Mouse (Mus musculus) lung, postnatal 0 days (tissue): ENCODE data around the gene Cmtm3. TPM values are rescaled to one million over a fixed set of nuclear protein-coding genes. Genes with fewer than 3 reads are reported as not detected.

Experiments
- ATAC-seq: fragments of 200-750 bp; cut with Nextera tagmentation; 2 replicates; pipeline ENCODE4 v1.8.0; 2017; ENCODE audit warnings: moderate library complexity
- DNase-seq: peaks from one replicate; pipeline ENCODE4 v3.0.0-alpha.2; 2016; ENCODE audit warnings: low spot score
- H3K27ac ChIP-seq: fragments of 300-500 bp; sonication (generic); 2 replicates; pipeline ENCODE4 v1.5.1; 2014; ENCODE audit warnings: antibody characterized with exemption, mild to moderate bottlenecking, low read length, mixed read lengths
- H3K27me3 ChIP-seq: fragments of 300-500 bp; sonication (generic); replicated peaks from 2 replicates; pipeline ENCODE4 v1.6.1; 2014; ENCODE audit warnings: low read length, mixed read lengths; ENCODE audit not compliant: insufficient read depth
- H3K36me3 ChIP-seq: fragments of 300-500 bp; sonication (generic); 2 replicates; pipeline ENCODE4 v1.6.1; 2014; ENCODE audit warnings: low read length, mixed read lengths; ENCODE audit not compliant: insufficient read depth
- H3K4me1 ChIP-seq: fragments of 300-500 bp; sonication (generic); 2 replicates; pipeline ENCODE4 v1.6.1; 2014; ENCODE audit warnings: antibody characterized with exemption, low read depth, low read length, mixed read lengths; ENCODE audit not compliant: insufficient read depth
- H3K4me2 ChIP-seq: fragments of 300-500 bp; sonication (generic); replicated peaks from 2 replicates; pipeline ENCODE4 v1.6.1; 2014; ENCODE audit warnings: low read depth, mild to moderate bottlenecking, low read length, moderate library complexity, mixed read lengths
- H3K4me3 ChIP-seq: fragments of 300-500 bp; sonication (generic); 2 replicates; pipeline ENCODE4 v1.5.1; 2014; ENCODE audit warnings: low read depth, low read length
- H3K9ac ChIP-seq: fragments of 300-500 bp; sonication (generic); replicated peaks from 2 replicates; pipeline ENCODE4 v1.6.1; 2014; ENCODE audit warnings: low read depth, mild to moderate bottlenecking
- H3K9me3 ChIP-seq: fragments of 300-500 bp; sonication (generic); 2 replicates; pipeline ENCODE4 v1.6.1; 2016; ENCODE audit warnings: low read length, mixed read lengths
- CTCF ChIP-seq: IDR thresholded peaks from 2 replicates; pipeline ENCODE4 v1.5.1; 2016; ENCODE audit warnings: antibody characterized with exemption, mild to moderate bottlenecking
- EP300 ChIP-seq: IDR thresholded peaks from 2 replicates; pipeline ENCODE4 v1.6.1; 2016; ENCODE audit warnings: antibody characterized with exemption, mild to moderate bottlenecking, control low read depth
- WGBS: fragments of 180-500 bp; shearing (Covaris S2); extraction: QIAGEN DNeasy Blood & Tissue Kit; methylation state at CpG from one replicate; pipeline ENCODE4 v1.1.7; 2014; 5-methylcytosine and 5-hydroxymethylcytosine counted together
- polyA plus RNA-seq: library from polyadenylated mRNA; unstranded; fragments of >200 nt; fragmentation: Nextera tagmentation; extraction: Ambion mirVana; gene quantifications from 2 replicates; pipeline ENCODE4 v1.2.1, GENCODE M21; 2015

The Cmtm3 gene
- polyA plus RNA-seq, 1 experiment from 2014 or later, result 98.3 TPM

GRCm38 (mm10) chr8:104371121-104371520, 31.9 kb downstream of the Cmtm3 start:
- ATAC-seq, result no peak
- 90% methylated on average over 6 of the region's 6 CpGs for WGBS
- no peaks in the 10 kb centered on the region for H3K27me3 ChIP-seq

GRCm38 (mm10) chr8:104373779-104374178, 34.6 kb downstream of the Cmtm3 start:
- DNase-seq (peak; percentile 75), ATAC-seq (peak; percentile 62)
- Histone ChIP-seq H3K36me3 (no peaks in the 10 kb centered on the region), H3K4me3 (no peak overlapping the region), H3K9ac (no peak overlapping the region), H3K27me3 (no peaks in the 10 kb centered on the region), H3K27ac (no peak overlapping the region), H3K4me2 (no peak overlapping the region), H3K9me3 (no peaks in the 10 kb centered on the region), H3K4me1 (peaks cover 17% of the 10 kb centered on the region; the same call in 1 of the 2 replicates)
- WGBS, result 65% methylated on average over 11 of the region's 11 CpGs
- no peak for TF ChIP-seq EP300
- TF ChIP-seq CTCF, result peak; percentile 55

More at GRCm38 (mm10) chr8:104371121-104371520, 31.9 kb downstream of the Cmtm3 start:
- DNase-seq, result no peak
- Histone ChIP-seq H3K4me3 (no peak overlapping the region), H3K27ac (no peak overlapping the region), H3K4me1 (peaks cover 13% of the 10 kb centered on the region; the same call in 1 of the 2 replicates), H3K9me3 (no peaks in the 10 kb centered on the region), H3K4me2 (no peak overlapping the region), H3K9ac (no peak overlapping the region), H3K36me3 (no peaks in the 10 kb centered on the region)
- TF ChIP-seq CTCF (no peak), EP300 (no peak)

GRCm38 (mm10) chr8:104374269-104374668, 35.1 kb downstream of the Cmtm3 start:
- no peak overlapping the region for H3K27ac ChIP-seq
- DNase-seq, result no peak
- no peaks in the 10 kb centered on the region for H3K27me3 ChIP-seq
- ATAC-seq, result no peak
- TF ChIP-seq CTCF (no peak), EP300 (no peak)
- H3K4me3 ChIP-seq, result no peak overlapping the region
- no peak overlapping the region for H3K4me2 ChIP-seq
- 69% methylated on average over 11 of the region's 11 CpGs for WGBS
- no peaks in the 10 kb centered on the region for H3K9me3 ChIP-seq
- no peaks in the 10 kb centered on the region for H3K36me3 ChIP-seq
- no peak overlapping the region for H3K9ac ChIP-seq
- H3K4me1 ChIP-seq, result peaks cover 17% of the 10 kb centered on the region; the same call in 1 of the 2 replicates

GRCm38 (mm10) chr8:104374864-104375846, 35.9 kb downstream of the Cmtm3 start:
- Histone ChIP-seq H3K4me2 (no peak overlapping the region), H3K4me1 (peaks cover 17% of the 10 kb centered on the region; the same call in 1 of the 2 replicates), H3K4me3 (no peak overlapping the region), H3K9ac (no peak overlapping the region), H3K36me3 (no peaks in the 10 kb centered on the region), H3K9me3 (no peaks in the 10 kb centered on the region), H3K27ac (peak overlapping the region; percentile 34), H3K27me3 (no peaks in the 10 kb centered on the region)
- WGBS, result 32% methylated on average over 14 of the region's 14 CpGs
- TF ChIP-seq EP300, result no peak
- no peak for TF ChIP-seq CTCF
- peak; percentile 64 for ATAC-seq
- peak; percentile 68 for DNase-seq

GRCm38 (mm10) chr8:104375959-104376358, 36.7 kb downstream of the Cmtm3 start:
- H3K27ac ChIP-seq, result 0 out of 2 replicates have a peak overlapping the region, but pooled peaks have one; percentile 34
- no peak for DNase-seq
- peaks cover 17% of the 10 kb centered on the region; the same call in 1 of the 2 replicates for H3K4me1 ChIP-seq
- H3K9me3 ChIP-seq, result no peaks in the 10 kb centered on the region
- H3K4me2 ChIP-seq, result no peak overlapping the region
- no peak for ATAC-seq
- no peak overlapping the region for H3K9ac ChIP-seq
- no peaks in the 10 kb centered on the region for H3K36me3 ChIP-seq
- H3K4me3 ChIP-seq, result no peak overlapping the region
- no peak for TF ChIP-seq EP300
- TF ChIP-seq CTCF, result no peak
- no peaks in the 10 kb centered on the region for H3K27me3 ChIP-seq
- WGBS, result 63% methylated on average over 5 of the region's 5 CpGs

- Histone ChIP-seq H3K4me3 (no peak overlapping the region), H3K4me1 (peaks cover 17% of the 10 kb centered on the region; the same call in 1 of the 2 replicates), H3K27ac (no peak overlapping the region), H3K4me2 (no peak overlapping the region), H3K9ac (no peak overlapping the region), H3K27me3 (no peaks in the 10 kb centered on the region), H3K9me3 (no peaks in the 10 kb centered on the region), H3K36me3 (no peaks in the 10 kb centered on the region)
- DNase-seq (no peak), ATAC-seq (no peak)
- TF ChIP-seq EP300 (no peak), CTCF (no peak)
- WGBS, result 54% methylated on average over 11 of the region's 11 CpGs
These were observed 37.5 kb downstream of the Cmtm3 start for GRCm38 (mm10) chr8:104376669-104377068.
